Mouse (Mus musculus) testis, adult 2 months (tissue): Measurements from ENCODE around the gene Hist2h2aa2. TPM values are rescaled to one million over a fixed set of nuclear protein-coding genes. Genes with fewer than 3 reads are reported as not detected.

Experiments used
- H3K27ac ChIP-seq: fragments of 200-500 bp; 2 replicates; pipeline ENCODE4 v1.5.1; 2012; ENCODE audit warnings: low read depth, low read length; ENCODE audit not compliant: control insufficient read depth, insufficient read depth
- H3K27me3 ChIP-seq: fragments of 200-500 bp; 2 replicates; pipeline ENCODE4 v1.6.1; 2012; ENCODE audit warnings: mild to moderate bottlenecking, low read length, moderate library complexity; ENCODE audit not compliant: control insufficient read depth, insufficient read depth
- H3K36me3 ChIP-seq: fragments of 200-500 bp; 2 replicates; pipeline ENCODE4 v1.6.1; 2012; ENCODE audit warnings: mild to moderate bottlenecking, low read length; ENCODE audit not compliant: control insufficient read depth, insufficient read depth
- H3K4me1 ChIP-seq: fragments of 200-500 bp; 2 replicates; pipeline ENCODE4 v1.6.1; 2012; ENCODE audit warnings: low read length; ENCODE audit not compliant: control insufficient read depth, insufficient read depth
- H3K4me3 ChIP-seq: fragments of 200-500 bp; 2 replicates; pipeline ENCODE4 v1.5.1; 2012; ENCODE audit warnings: low read depth, mild to moderate bottlenecking, low read length, moderate library complexity, mixed read lengths; ENCODE audit not compliant: control insufficient read depth
- CTCF ChIP-seq: fragments of 200-500 bp; IDR thresholded peaks from 2 replicates; pipeline ENCODE4 v1.5.1; 2012; ENCODE audit warnings: low read depth, mild to moderate bottlenecking, inconsistent platforms, low read length, moderate library complexity; ENCODE audit not compliant: control insufficient read depth, insufficient read depth, insufficient replicate concordance
- POLR2A ChIP-seq: fragments of 200-500 bp; IDR thresholded peaks from 2 replicates; pipeline ENCODE4 v1.6.1; 2012; ENCODE audit warnings: low read depth, mild to moderate bottlenecking, inconsistent platforms, low read length, moderate library complexity; ENCODE audit not compliant: control insufficient read depth
- polyA plus RNA-seq: library from polyadenylated mRNA; depleted of rRNA; stranded (reverse); fragments of >200 nt; gene quantifications from 2 replicates; pipeline ENCODE4 v1.2.3, GENCODE M21; 2012

Hist2h2aa2 gene
- polyA plus RNA-seq, 1 experiment, result 37.8 TPM

- TF ChIP-seq CTCF (no peak), POLR2A (no peak)
- Histone ChIP-seq H3K27ac (no peak overlapping the region), H3K4me1 (peaks cover 12% of the 10 kb centered on the region)
Observed at GRCm38 (mm10) chr3:96264404-96264949, 24.4 kb upstream of the Hist2h2aa2 start.

DNA sequence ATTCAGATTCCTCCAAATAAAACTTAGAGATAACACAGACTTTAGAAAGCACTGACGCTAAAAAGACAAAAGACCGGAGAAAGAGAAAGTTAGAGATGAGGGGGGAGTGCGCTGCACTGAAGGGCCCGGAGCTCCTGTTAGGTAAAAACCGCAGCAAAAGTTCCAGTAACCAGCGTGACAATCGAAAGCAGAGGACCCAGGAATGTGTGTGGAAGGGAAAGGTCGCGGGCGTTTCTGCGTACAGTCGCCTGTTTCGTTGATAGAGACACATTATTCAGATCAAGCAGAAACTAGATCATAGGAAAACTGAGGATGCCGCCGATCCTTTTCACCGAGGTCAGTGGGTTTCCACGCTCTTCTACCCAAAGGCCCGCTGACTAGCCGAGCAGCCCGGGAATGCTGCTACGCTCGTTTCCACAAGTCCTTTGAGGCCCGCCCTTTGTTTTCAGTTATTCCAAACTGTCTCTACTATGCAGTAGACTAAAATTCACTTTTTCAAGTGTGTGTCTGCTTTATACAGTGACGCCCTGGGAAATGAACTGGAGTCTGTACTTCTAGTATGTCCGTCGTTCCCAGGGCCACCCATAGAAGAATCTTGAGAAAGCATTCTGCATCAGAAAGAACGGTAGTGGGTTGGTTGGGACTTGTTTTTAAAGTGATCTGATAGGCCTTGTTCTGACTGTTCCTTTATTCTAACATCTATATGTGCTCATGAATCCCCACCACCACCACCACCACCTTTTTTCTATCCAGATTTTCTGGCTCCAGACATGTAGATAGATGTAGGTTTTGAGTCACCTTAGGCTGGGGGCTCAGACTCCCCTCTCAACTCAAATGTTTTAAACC lies 23.7 kb upstream of the Hist2h2aa2 start:
- H3K36me3 ChIP-seq, result no peaks in the 10 kb centered on the region
- H3K27me3 ChIP-seq, result no peaks in the 10 kb centered on the region; the same call in 1 of the 2 replicates
- no peak for TF ChIP-seq POLR2A
- no peak for TF ChIP-seq CTCF
- H3K27ac ChIP-seq, result peak overlapping the region; percentile 51
- H3K4me1 ChIP-seq, result peaks cover 9% of the 10 kb centered on the region
- peak overlapping the region; percentile 51 for H3K4me3 ChIP-seq

More at GRCm38 (mm10) chr3:96264404-96264949, 24.4 kb upstream of the Hist2h2aa2 start:
- H3K4me3 ChIP-seq, result no peak overlapping the region
- no peaks in the 10 kb centered on the region for H3K36me3 ChIP-seq
- H3K27me3 ChIP-seq, result no peaks in the 10 kb centered on the region; the same call in 1 of the 2 replicates

DNA sequence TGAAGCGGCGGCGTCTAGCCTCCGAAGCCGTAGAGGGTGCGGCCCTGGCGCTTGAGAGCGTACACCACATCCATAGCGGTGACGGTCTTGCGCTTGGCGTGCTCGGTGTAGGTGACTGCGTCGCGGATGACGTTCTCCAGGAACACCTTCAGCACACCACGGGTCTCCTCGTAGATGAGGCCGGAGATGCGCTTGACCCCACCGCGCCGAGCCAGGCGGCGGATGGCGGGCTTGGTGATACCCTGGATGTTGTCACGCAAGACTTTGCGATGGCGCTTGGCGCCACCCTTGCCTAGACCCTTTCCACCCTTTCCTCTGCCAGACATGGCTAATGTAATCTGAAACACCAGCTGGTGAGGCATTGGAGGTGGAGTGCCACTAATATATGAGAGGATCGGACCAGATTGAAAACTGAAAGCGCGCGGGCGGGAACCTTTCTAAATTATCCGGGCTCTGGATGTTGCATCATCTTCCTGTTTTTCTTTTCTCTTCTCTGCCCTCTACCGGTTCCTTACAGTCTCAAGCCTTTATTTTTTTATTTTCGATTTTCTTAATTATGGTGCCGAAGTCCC lies 23.0 kb upstream of the Hist2h2aa2 start, which contains the start of gene Hist2h4:
Gene Hist2h4 (minus strand): TSS at position 333 of the 572 bp plus-strand sequence.
- H3K4me1 ChIP-seq, result peaks cover 6% of the 10 kb centered on the region
- TF ChIP-seq POLR2A (peak; percentile 74; the same call in 1 of the 2 replicates), CTCF (no peak)
- no peaks in the 10 kb centered on the region for H3K36me3 ChIP-seq
- no peaks in the 10 kb centered on the region; the same call in 1 of the 2 replicates for H3K27me3 ChIP-seq
- H3K4me3 ChIP-seq, result peak within 1 kb of the TSS; percentile 87
- peak within 1 kb of the TSS; percentile 83 for H3K27ac ChIP-seq

DNA sequence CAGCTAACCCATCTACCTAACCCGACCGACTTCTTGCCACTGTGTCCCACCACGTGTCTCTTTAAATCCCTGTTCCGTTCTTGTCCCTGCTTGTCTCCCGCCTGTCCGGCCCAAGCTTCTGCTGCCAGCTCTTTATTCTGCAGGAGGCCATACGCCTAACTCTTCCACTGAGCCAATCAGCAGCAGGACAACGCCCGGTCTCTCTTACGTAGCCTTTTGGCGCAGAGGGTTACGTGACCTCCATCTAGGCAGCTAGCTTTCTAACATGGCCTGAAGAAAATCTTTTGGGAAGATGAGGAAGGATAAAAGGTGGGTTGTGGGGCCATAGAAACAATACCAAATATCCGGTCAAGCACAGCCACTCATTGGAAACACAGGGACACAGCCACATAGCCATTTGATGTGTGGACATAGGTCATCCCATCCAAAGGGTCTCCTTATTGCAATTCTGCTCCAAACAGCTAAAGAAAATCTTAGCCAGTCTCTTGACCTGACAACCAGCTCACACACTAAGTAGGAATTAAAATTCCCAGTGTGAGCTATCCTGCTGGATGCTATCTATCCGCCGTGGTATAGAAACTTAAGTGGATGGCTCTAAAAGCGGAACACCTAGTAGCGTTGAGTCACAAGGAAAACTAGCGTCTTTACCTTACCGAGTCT lies 22.3 kb upstream of the Hist2h2aa2 start:
- Histone ChIP-seq H3K27me3 (no peaks in the 10 kb centered on the region; the same call in 1 of the 2 replicates), H3K4me3 (peak overlapping the region; percentile 87), H3K36me3 (no peaks in the 10 kb centered on the region), H3K27ac (peak overlapping the region; percentile 83), H3K4me1 (peaks cover 3% of the 10 kb centered on the region)
- TF ChIP-seq CTCF (no peak), POLR2A (peak; percentile 35; the same call in 1 of the 2 replicates)

- no peak overlapping the region for H3K4me3 ChIP-seq
- H3K4me1 ChIP-seq, result peaks cover 3% of the 10 kb centered on the region
- H3K27me3 ChIP-seq, result no peaks in the 10 kb centered on the region; the same call in 1 of the 2 replicates
- H3K27ac ChIP-seq, result peak overlapping the region; percentile 34; the same call in 1 of the 2 replicates
- TF ChIP-seq POLR2A (no peak), CTCF (no peak)
- H3K36me3 ChIP-seq, result no peaks in the 10 kb centered on the region
Observed at GRCm38 (mm10) chr3:96261623-96262022, 21.5 kb upstream of the Hist2h2aa2 start.

GRCm38 (mm10) chr3:96260220-96260619 lies 20.1 kb upstream of the Hist2h2aa2 start:
- Histone ChIP-seq H3K36me3 (no peaks in the 10 kb centered on the region), H3K4me1 (peaks cover 3% of the 10 kb centered on the region), H3K4me3 (no peak overlapping the region), H3K27ac (no peak overlapping the region), H3K27me3 (no peaks in the 10 kb centered on the region; the same call in 1 of the 2 replicates)
- TF ChIP-seq POLR2A, result no peak
- TF ChIP-seq CTCF, result no peak
